Mouse (Mus musculus) liver, embryonic 12.5 days (tissue): ENCODE results near the gene Fopnl. TPM values are rescaled to one million over a fixed set of nuclear protein-coding genes. Genes with fewer than 3 reads are reported as not detected.

ENCODE experiments used
- ATAC-seq: fragments of 200-750 bp; cut with Nextera tagmentation; 2 replicates; pipeline ENCODE4 v1.8.0; 2017; ENCODE audit warnings: moderate number of reproducible peaks, mild to moderate bottlenecking, moderate library complexity
- H3K27ac ChIP-seq: fragments of 300-500 bp; sonication (generic); 2 replicates; pipeline ENCODE4 v1.5.1; 2016; ENCODE audit warnings: mild to moderate bottlenecking
- H3K27me3 ChIP-seq: fragments of 300-500 bp; sonication (generic); replicated peaks from 2 replicates; pipeline ENCODE4 v1.6.1; 2016; ENCODE audit warnings: mild to moderate bottlenecking, moderate library complexity
- H3K36me3 ChIP-seq: fragments of 300-500 bp; sonication (generic); 2 replicates; pipeline ENCODE4 v1.6.1; 2016; ENCODE audit warnings: mild to moderate bottlenecking, moderate library complexity
- H3K4me1 ChIP-seq: fragments of 300-500 bp; sonication (generic); 2 replicates; pipeline ENCODE4 v1.6.1; 2016
- H3K4me2 ChIP-seq: fragments of 300-500 bp; sonication (generic); 2 replicates; pipeline ENCODE4 v1.6.1; 2016; ENCODE audit warnings: mild to moderate bottlenecking, moderate library complexity
- H3K4me3 ChIP-seq: fragments of 300-500 bp; sonication (generic); 2 replicates; pipeline ENCODE4 v1.5.1; 2016; ENCODE audit warnings: mild to moderate bottlenecking, moderate library complexity
- H3K9ac ChIP-seq: fragments of 300-500 bp; sonication (generic); 2 replicates; pipeline ENCODE4 v1.6.1; 2016; ENCODE audit warnings: mild to moderate bottlenecking, moderate library complexity
- H3K9me3 ChIP-seq: fragments of 300-500 bp; sonication (generic); replicated peaks from 2 replicates; pipeline ENCODE4 v1.6.1; 2016; ENCODE audit warnings: mild to moderate bottlenecking, moderate library complexity
- WGBS: fragments of 180-500 bp; shearing (Covaris S2); methylation state at CpG from one replicate; pipeline ENCODE4 v1.1.7; 2016; ENCODE audit not compliant: insufficient replicate concordance; 5-methylcytosine and 5-hydroxymethylcytosine counted together
- polyA plus RNA-seq: library from polyadenylated mRNA; unstranded; fragments of >200 nt; fragmentation: Nextera tagmentation; extraction: Ambion mirVana; gene quantifications from 2 replicates; pipeline ENCODE4 v1.2.1, GENCODE M21; 2016

Gene Fopnl
- polyA plus RNA-seq, 1 experiment from 2014 or later, result 81.9 TPM

GRCm38 (mm10) chr16:14352234-14352633 lies 35.0 kb upstream of the Fopnl start:
- no peak for ATAC-seq
- H3K27ac ChIP-seq, result peak overlapping the region; percentile 64

DNA sequence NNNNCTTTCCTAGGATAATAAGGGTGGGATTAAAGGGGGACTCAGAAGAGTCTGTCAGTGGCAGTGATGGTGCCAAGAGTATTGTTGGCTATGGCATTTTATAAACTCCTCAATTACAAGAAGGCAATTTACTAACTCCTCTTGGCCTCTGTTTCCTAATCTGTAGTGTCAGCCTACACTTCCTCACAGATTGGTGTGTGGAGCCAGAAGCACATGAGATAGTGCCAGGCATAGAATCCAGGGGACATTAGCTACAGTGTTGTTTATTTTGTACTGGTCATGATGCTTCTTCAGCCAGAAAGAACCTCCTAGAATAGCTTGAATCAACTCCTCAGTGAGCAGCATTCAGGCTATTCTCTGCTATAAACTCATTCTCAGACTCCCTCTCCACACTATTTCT lies 34.4 kb upstream of the Fopnl start:
- ATAC-seq, result 0 out of 2 replicates have a peak, but pooled peaks have one; percentile 40
- peak overlapping the region; percentile 23; the same call in 1 of the 2 replicates for H3K27ac ChIP-seq
- no peak overlapping the region for H3K4me3 ChIP-seq
- no peaks in the 10 kb centered on the region; the same call in 1 of the 2 replicates for H3K27me3 ChIP-seq
- H3K9ac ChIP-seq, result no peak overlapping the region
- no peak overlapping the region for H3K4me2 ChIP-seq
- H3K9me3 ChIP-seq, result no peaks in the 10 kb centered on the region
- H3K4me1 ChIP-seq, result peaks cover 34% of the 10 kb centered on the region
- no peaks in the 10 kb centered on the region for H3K36me3 ChIP-seq

More at GRCm38 (mm10) chr16:14352234-14352633, 35.0 kb upstream of the Fopnl start:
- 74% methylated on average over 3 of the region's 3 CpGs for WGBS
- Histone ChIP-seq H3K36me3 (no peaks in the 10 kb centered on the region), H3K9me3 (no peaks in the 10 kb centered on the region), H3K4me1 (peaks cover 40% of the 10 kb centered on the region), H3K27me3 (no peaks in the 10 kb centered on the region; the same call in 1 of the 2 replicates), H3K9ac (no peak overlapping the region), H3K4me2 (no peak overlapping the region), H3K4me3 (no peak overlapping the region)

GRCm38 (mm10) chr16:14344967-14345366 lies 27.8 kb upstream of the Fopnl start:
- ATAC-seq, result no peak

DNA sequence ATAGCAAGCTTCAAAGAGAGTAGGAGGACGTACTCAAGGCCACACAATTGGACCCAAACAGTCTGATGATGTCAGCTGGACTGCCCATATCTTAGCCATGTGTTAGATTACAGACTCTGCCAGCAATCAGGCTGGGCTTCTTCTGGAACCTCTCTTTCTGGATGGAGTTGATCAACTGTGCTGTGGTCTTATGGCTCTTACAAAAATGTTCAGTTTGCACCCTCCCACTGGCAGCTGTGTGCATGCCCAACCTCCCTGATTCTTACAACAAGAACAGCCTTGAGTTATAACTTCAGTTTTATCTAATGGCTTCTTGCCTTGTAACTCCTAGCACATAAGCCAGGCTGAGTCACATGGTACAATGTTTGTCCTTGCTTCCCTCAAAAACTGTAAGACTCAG lies 11.0 kb upstream of the Fopnl start:
- no peaks in the 10 kb centered on the region for H3K9me3 ChIP-seq
- no peak overlapping the region for H3K4me2 ChIP-seq
- H3K4me1 ChIP-seq, result no peaks in the 10 kb centered on the region
- H3K4me3 ChIP-seq, result no peak overlapping the region
- WGBS, result 50% methylated on average over 1 of the region's 1 CpGs
- no peak overlapping the region for H3K9ac ChIP-seq
- H3K36me3 ChIP-seq, result no peaks in the 10 kb centered on the region
- ATAC-seq, result no peak
- H3K27ac ChIP-seq, result no peak overlapping the region
- no peaks in the 10 kb centered on the region for H3K27me3 ChIP-seq

More at GRCm38 (mm10) chr16:14344967-14345366, 27.8 kb upstream of the Fopnl start:
- Histone ChIP-seq H3K9ac (no peak overlapping the region), H3K4me2 (no peak overlapping the region), H3K27me3 (no peaks in the 10 kb centered on the region), H3K9me3 (no peaks in the 10 kb centered on the region), H3K4me1 (no peaks in the 10 kb centered on the region), H3K36me3 (no peaks in the 10 kb centered on the region), H3K4me3 (no peak overlapping the region), H3K27ac (no peak overlapping the region)
- 24% methylated on average over 3 of the region's 3 CpGs for WGBS

- peaks cover 16% of the 10 kb centered on the region for H3K4me1 ChIP-seq
- no peak overlapping the region for H3K4me3 ChIP-seq
- H3K9me3 ChIP-seq, result no peaks in the 10 kb centered on the region
- no peak overlapping the region for H3K4me2 ChIP-seq
- H3K9ac ChIP-seq, result no peak overlapping the region
- no peaks in the 10 kb centered on the region for H3K36me3 ChIP-seq
- ATAC-seq, result no peak
- WGBS, result 28% methylated on average over 1 of the region's 1 CpGs
- no peak overlapping the region for H3K27ac ChIP-seq
- 0 out of 2 replicates have a peak, but pooled peaks cover 3% of the 10 kb centered on the region for H3K27me3 ChIP-seq
These were observed 3.3 kb upstream of the Fopnl start for GRCm38 (mm10) chr16:14320494-14320893.

- H3K4me1 ChIP-seq, result peaks cover 21% of the 10 kb centered on the region
- no peak overlapping the region for H3K4me3 ChIP-seq
- no peak overlapping the region for H3K9ac ChIP-seq
- H3K36me3 ChIP-seq, result peaks cover 2% of the 10 kb centered on the region
- WGBS, result 76% methylated on average over 3 of the region's 3 CpGs
- H3K27me3 ChIP-seq, result 0 out of 2 replicates have a peak, but pooled peaks cover 3% of the 10 kb centered on the region
- H3K27ac ChIP-seq, result no peak overlapping the region
- no peak for ATAC-seq
- no peak overlapping the region for H3K4me2 ChIP-seq
- no peaks in the 10 kb centered on the region for H3K9me3 ChIP-seq
These were observed 2.5 kb upstream of the Fopnl start for GRCm38 (mm10) chr16:14319681-14320080.

GRCm38 (mm10) chr16:14312914-14313313 lies 4.3 kb downstream of the Fopnl start:
- Histone ChIP-seq H3K9ac (no peak overlapping the region), H3K36me3 (peaks cover 48% of the 10 kb centered on the region), H3K27ac (no peak overlapping the region), H3K4me2 (no peak overlapping the region), H3K4me1 (peaks cover 59% of the 10 kb centered on the region), H3K9me3 (no peaks in the 10 kb centered on the region), H3K4me3 (no peak overlapping the region), H3K27me3 (no peaks in the 10 kb centered on the region)
- ATAC-seq, result no peak
- 85% methylated on average over 7 of the region's 7 CpGs for WGBS

DNA sequence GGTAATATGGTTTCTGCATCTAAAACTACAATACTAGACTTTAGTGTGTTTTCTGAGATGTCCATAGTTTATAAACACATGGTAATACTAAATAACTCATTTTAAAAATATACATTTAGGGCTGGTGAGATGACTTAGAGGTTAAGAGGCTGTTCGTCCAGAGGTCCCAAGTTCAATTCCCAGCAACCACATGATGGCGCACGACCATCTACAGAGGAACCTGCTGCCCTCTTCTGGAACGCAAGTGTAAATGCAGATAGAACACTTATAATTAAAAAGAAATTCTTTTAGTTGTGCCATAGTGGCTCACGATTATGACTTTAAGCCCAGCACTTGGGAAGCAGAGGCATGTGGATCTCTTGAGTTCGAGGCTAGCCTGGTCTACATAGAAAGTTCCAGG lies 5.8 kb downstream of the Fopnl start:
- 21% methylated on average over 6 of the region's 6 CpGs for WGBS
- Histone ChIP-seq H3K4me1 (peaks cover 69% of the 10 kb centered on the region), H3K4me3 (no peak overlapping the region), H3K9ac (no peak overlapping the region), H3K9me3 (no peaks in the 10 kb centered on the region), H3K27me3 (no peaks in the 10 kb centered on the region), H3K36me3 (peaks cover 57% of the 10 kb centered on the region), H3K27ac (no peak overlapping the region), H3K4me2 (no peak overlapping the region)
- ATAC-seq, result no peak

GRCm38 (mm10) chr16:14309833-14310232 lies 7.4 kb downstream of the Fopnl start:
- no peaks in the 10 kb centered on the region for H3K27me3 ChIP-seq
- 0 out of 2 replicates have a peak overlapping the region, but pooled peaks have one; percentile 0 for H3K9ac ChIP-seq
- ATAC-seq, result peak; percentile 69
- peaks cover 59% of the 10 kb centered on the region for H3K4me1 ChIP-seq
- no peaks in the 10 kb centered on the region for H3K9me3 ChIP-seq
- H3K4me3 ChIP-seq, result 0 out of 2 replicates have a peak overlapping the region, but pooled peaks have one; percentile 4
- peaks cover 67% of the 10 kb centered on the region for H3K36me3 ChIP-seq
- peak overlapping the region; percentile 52 for H3K4me2 ChIP-seq
- WGBS, result 9% methylated on average over 3 of the region's 3 CpGs
- peak overlapping the region; percentile 93 for H3K27ac ChIP-seq

GRCm38 (mm10) chr16:14308245-14309073 lies 8.7 kb downstream of the Fopnl start:
- H3K4me3 ChIP-seq, result peak overlapping the region; percentile 31
- H3K27ac ChIP-seq, result peak overlapping the region; percentile 93
- H3K4me2 ChIP-seq, result peak overlapping the region; percentile 63
- peaks cover 69% of the 10 kb centered on the region for H3K36me3 ChIP-seq
- no peaks in the 10 kb centered on the region for H3K27me3 ChIP-seq
- 27% methylated on average over 6 of the region's 6 CpGs for WGBS
- H3K9me3 ChIP-seq, result no peaks in the 10 kb centered on the region
- ATAC-seq, result peak; percentile 93
- H3K9ac ChIP-seq, result peak overlapping the region; percentile 63
- H3K4me1 ChIP-seq, result peaks cover 53% of the 10 kb centered on the region

- Histone ChIP-seq H3K27ac (peak overlapping the region; percentile 93), H3K9me3 (no peaks in the 10 kb centered on the region), H3K9ac (peak overlapping the region; percentile 51), H3K27me3 (no peaks in the 10 kb centered on the region), H3K4me1 (peaks cover 53% of the 10 kb centered on the region), H3K36me3 (peaks cover 69% of the 10 kb centered on the region), H3K4me3 (no peak overlapping the region), H3K4me2 (peak overlapping the region; percentile 63)
- WGBS, result 18% methylated on average over 1 of the region's 1 CpGs
- peak; percentile 64 for ATAC-seq
These were observed 9.8 kb downstream of the Fopnl start for GRCm38 (mm10) chr16:14307373-14307772.

- no peaks in the 10 kb centered on the region for H3K9me3 ChIP-seq
- H3K27ac ChIP-seq, result 0 out of 2 replicates have a peak overlapping the region, but pooled peaks have one; percentile 93
- H3K4me2 ChIP-seq, result no peak overlapping the region
- H3K9ac ChIP-seq, result no peak overlapping the region
- 86% methylated on average over 1 of the region's 1 CpGs for WGBS
- H3K27me3 ChIP-seq, result no peaks in the 10 kb centered on the region
- H3K4me3 ChIP-seq, result no peak overlapping the region
- H3K4me1 ChIP-seq, result peaks cover 50% of the 10 kb centered on the region
- ATAC-seq, result no peak
- H3K36me3 ChIP-seq, result peaks cover 69% of the 10 kb centered on the region
These were observed 10.8 kb downstream of the Fopnl start for GRCm38 (mm10) chr16:14306451-14306850.
